Mouse (Mus musculus): Measurements from ENCODE around the gene Cops8. TPM values are rescaled to one million over a fixed set of nuclear protein-coding genes. Genes with fewer than 3 reads are reported as not detected.

The Cops8 gene
- polyA plus RNA-seq, 1 experiment from 2014 or later = 160 TPM

GRCm38 (mm10) chr1:90592784-90593183 is 10.0 kb upstream of the Cops8 start:
- ATAC-seq (ENCODE audit: insufficient number of reproducible peaks, low FRiP score, low TSS enrichment, low read depth) = no peak

GRCm38 (mm10) chr1:90599226-90599625 is 3.6 kb upstream of the Cops8 start:
- no peak for ATAC-seq (ENCODE audit: insufficient number of reproducible peaks, low FRiP score, low TSS enrichment, low read depth)

More at GRCm38 (mm10) chr1:90592784-90593183, 10.0 kb upstream of the Cops8 start:
- Histone ChIP-seq H3K27ac (no peak overlapping the region), H3K9me3 (no peaks in the 10 kb centered on the region), H3K4me3 (no peak overlapping the region), H3K27me3 (peaks cover 12% of the 10 kb centered on the region; the same call in 1 of the 2 replicates), H3K4me2 (no peak overlapping the region), H3K4me1 (peaks cover 13% of the 10 kb centered on the region), H3K36me3 (no peaks in the 10 kb centered on the region), H3K9ac (no peak overlapping the region)
- WGBS = 16% methylated on average over 6 of the region's 6 CpGs

GRCm38 (mm10) chr1:90601096-90601495 is 1.7 kb upstream of the Cops8 start:
- Histone ChIP-seq H3K4me1 (peaks cover 3% of the 10 kb centered on the region), H3K27ac (no peak overlapping the region), H3K9ac (no peak overlapping the region), H3K4me2 (no peak overlapping the region), H3K4me3 (no peak overlapping the region), H3K9me3 (no peaks in the 10 kb centered on the region), H3K27me3 (no peaks in the 10 kb centered on the region), H3K36me3 (peaks cover 8% of the 10 kb centered on the region; the same call in 1 of the 2 replicates)
- no peak for ATAC-seq (ENCODE audit: insufficient number of reproducible peaks, low FRiP score, low TSS enrichment, low read depth)
- WGBS = 66% methylated on average over 3 of the region's 3 CpGs

More at GRCm38 (mm10) chr1:90599226-90599625, 3.6 kb upstream of the Cops8 start:
- H3K4me3 ChIP-seq = no peak overlapping the region
- no peaks in the 10 kb centered on the region for H3K36me3 ChIP-seq
- no peaks in the 10 kb centered on the region for H3K9me3 ChIP-seq
- peaks cover 1% of the 10 kb centered on the region for H3K4me1 ChIP-seq
- no peak overlapping the region for H3K9ac ChIP-seq
- no peak overlapping the region for H3K4me2 ChIP-seq
- no peak overlapping the region for H3K27ac ChIP-seq
- 0 out of 2 replicates have a peak, but pooled peaks cover 3% of the 10 kb centered on the region for H3K27me3 ChIP-seq
- 39% methylated on average over 3 of the region's 3 CpGs for WGBS

- Histone ChIP-seq H3K4me3 (peak overlapping the region; percentile 83), H3K27me3 (no peaks in the 10 kb centered on the region), H3K36me3 (peaks cover 32% of the 10 kb centered on the region), H3K4me2 (peak overlapping the region; percentile 63), H3K27ac (peak overlapping the region; percentile 79), H3K4me1 (peaks cover 3% of the 10 kb centered on the region), H3K9ac (peak overlapping the region; percentile 83), H3K9me3 (no peaks in the 10 kb centered on the region)
- ATAC-seq (ENCODE audit: insufficient number of reproducible peaks, low FRiP score, low TSS enrichment, low read depth) = no peak
- under 1% methylated on average over 26 of the region's 26 CpGs for WGBS
These were observed 743 bp downstream of the Cops8 start for GRCm38 (mm10) chr1:90603561-90603887.

- H3K4me2 ChIP-seq = no peak overlapping the region
- peaks cover 87% of the 10 kb centered on the region for H3K36me3 ChIP-seq
- no peaks in the 10 kb centered on the region for H3K9me3 ChIP-seq
- H3K4me1 ChIP-seq = peaks cover under 1% of the 10 kb centered on the region; the same call in 1 of the 2 replicates
- H3K27me3 ChIP-seq = no peaks in the 10 kb centered on the region
- no peak for ATAC-seq (ENCODE audit: insufficient number of reproducible peaks, low FRiP score, low TSS enrichment, low read depth)
- no peak overlapping the region for H3K4me3 ChIP-seq
- H3K27ac ChIP-seq = 0 out of 2 replicates have a peak overlapping the region, but pooled peaks have one; percentile 24
- no peak overlapping the region for H3K9ac ChIP-seq
- 84% methylated on average over 5 of the region's 5 CpGs for WGBS
These were observed 6.6 kb downstream of the Cops8 start for GRCm38 (mm10) chr1:90609363-90609762.

GRCm38 (mm10) chr1:90617258-90617657 is 14.5 kb downstream of the Cops8 start:
- no peaks in the 10 kb centered on the region for H3K27me3 ChIP-seq
- H3K27ac ChIP-seq = no peak overlapping the region
- ATAC-seq (ENCODE audit: insufficient number of reproducible peaks, low FRiP score, low TSS enrichment, low read depth) = no peak
- no peaks in the 10 kb centered on the region for H3K9me3 ChIP-seq
- no peak overlapping the region for H3K9ac ChIP-seq
- no peak overlapping the region for H3K4me3 ChIP-seq
- peaks cover 23% of the 10 kb centered on the region for H3K36me3 ChIP-seq
- 82% methylated on average over 7 of the region's 7 CpGs for WGBS
- no peak overlapping the region for H3K4me2 ChIP-seq
- H3K4me1 ChIP-seq = no peaks in the 10 kb centered on the region

GRCm38 (mm10) chr1:90633415-90634030 is 30.7 kb downstream of the Cops8 start:
- Histone ChIP-seq H3K27ac (no peak overlapping the region), H3K27me3 (no peaks in the 10 kb centered on the region), H3K4me3 (no peak overlapping the region), H3K36me3 (no peaks in the 10 kb centered on the region), H3K4me1 (0 out of 2 replicates have a peak, but pooled peaks cover 6% of the 10 kb centered on the region), H3K4me2 (no peak overlapping the region), H3K9me3 (no peaks in the 10 kb centered on the region), H3K9ac (no peak overlapping the region)
- peak; percentile 15; the same call in 1 of the 2 replicates for ATAC-seq (ENCODE audit: insufficient number of reproducible peaks, low FRiP score, low TSS enrichment, low read depth)
- WGBS = 66% methylated on average over 6 of the region's 6 CpGs

GRCm38 (mm10) chr1:90634205-90634745 is 31.5 kb downstream of the Cops8 start:
- Histone ChIP-seq H3K36me3 (no peaks in the 10 kb centered on the region), H3K4me2 (no peak overlapping the region), H3K27ac (no peak overlapping the region), H3K9me3 (no peaks in the 10 kb centered on the region), H3K4me3 (no peak overlapping the region), H3K4me1 (0 out of 2 replicates have a peak, but pooled peaks cover 6% of the 10 kb centered on the region), H3K27me3 (no peaks in the 10 kb centered on the region), H3K9ac (no peak overlapping the region)
- 56% methylated on average over 3 of the region's 3 CpGs for WGBS
- no peak; the same call in 1 of the 2 replicates for ATAC-seq (ENCODE audit: insufficient number of reproducible peaks, low FRiP score, low TSS enrichment, low read depth)

GRCm38 (mm10) chr1:90638335-90638734 is 35.6 kb downstream of the Cops8 start:
- Histone ChIP-seq H3K9me3 (no peaks in the 10 kb centered on the region), H3K27ac (no peak overlapping the region), H3K4me1 (0 out of 2 replicates have a peak, but pooled peaks cover 4% of the 10 kb centered on the region), H3K4me3 (no peak overlapping the region), H3K36me3 (no peaks in the 10 kb centered on the region), H3K9ac (no peak overlapping the region), H3K27me3 (no peaks in the 10 kb centered on the region), H3K4me2 (no peak overlapping the region)
- ATAC-seq (ENCODE audit: insufficient number of reproducible peaks, low FRiP score, low TSS enrichment, low read depth) = no peak
- 53% methylated on average over 7 of the region's 7 CpGs for WGBS

GRCm38 (mm10) chr1:90650781-90651437 is 48.1 kb downstream of the Cops8 start:
- Histone ChIP-seq H3K4me1 (peaks cover 35% of the 10 kb centered on the region), H3K4me3 (no peak overlapping the region), H3K9me3 (no peaks in the 10 kb centered on the region), H3K9ac (no peak overlapping the region), H3K27ac (peak overlapping the region; percentile 74), H3K36me3 (no peaks in the 10 kb centered on the region), H3K27me3 (no peaks in the 10 kb centered on the region), H3K4me2 (no peak overlapping the region)
- 0% methylated on average over 4 of the region's 4 CpGs for WGBS
- peak; percentile 77 for ATAC-seq (ENCODE audit: insufficient number of reproducible peaks, low FRiP score, low TSS enrichment, low read depth)

- H3K4me2 ChIP-seq = no peak overlapping the region
- H3K27me3 ChIP-seq = no peaks in the 10 kb centered on the region
- no peaks in the 10 kb centered on the region for H3K9me3 ChIP-seq
- peaks cover 40% of the 10 kb centered on the region for H3K4me1 ChIP-seq
- no peak for ATAC-seq (ENCODE audit: insufficient number of reproducible peaks, low FRiP score, low TSS enrichment, low read depth)
- no peaks in the 10 kb centered on the region for H3K36me3 ChIP-seq
- H3K9ac ChIP-seq = no peak overlapping the region
- peak overlapping the region; percentile 74 for H3K27ac ChIP-seq
- no peak overlapping the region for H3K4me3 ChIP-seq
These were observed 49.0 kb downstream of the Cops8 start for GRCm38 (mm10) chr1:90651781-90652180.

GRCm38 (mm10) chr1:90652553-90652952 is 49.8 kb downstream of the Cops8 start:
- H3K27me3 ChIP-seq = no peaks in the 10 kb centered on the region
- H3K4me2 ChIP-seq = no peak overlapping the region
- no peak overlapping the region for H3K4me3 ChIP-seq
- no peaks in the 10 kb centered on the region for H3K36me3 ChIP-seq
- no peak for ATAC-seq (ENCODE audit: insufficient number of reproducible peaks, low FRiP score, low TSS enrichment, low read depth)
- no peak overlapping the region for H3K27ac ChIP-seq
- peaks cover 44% of the 10 kb centered on the region for H3K4me1 ChIP-seq
- H3K9me3 ChIP-seq = no peaks in the 10 kb centered on the region
- H3K9ac ChIP-seq = no peak overlapping the region
- WGBS = 61% methylated on average over 4 of the region's 4 CpGs
